Mouse (Mus musculus) embryonic fibroblast, embryonic 13.5 days (primary cell): ENCODE data around the gene Stk17b. TPM values are rescaled to one million over a fixed set of nuclear protein-coding genes. Genes with fewer than 3 reads are reported as not detected.

Experiments
- H3K27ac ChIP-seq: 2 replicates; pipeline ENCODE4 v1.5.1; 2012; ENCODE audit warnings: low read length, control low read depth, inconsistent platforms; ENCODE audit not compliant: insufficient read depth
- H3K4me1 ChIP-seq: 2 replicates; pipeline ENCODE4 v1.6.1; 2011; ENCODE audit warnings: low read length; ENCODE audit not compliant: control insufficient read depth, insufficient read depth
- H3K4me3 ChIP-seq: 2 replicates; pipeline ENCODE4 v1.5.1; 2011; ENCODE audit warnings: mild to moderate bottlenecking, control low read depth, low read length; ENCODE audit not compliant: insufficient read depth
- CTCF ChIP-seq: IDR thresholded peaks from 2 replicates; pipeline ENCODE4 v1.5.1; 2011; ENCODE audit warnings: mild to moderate bottlenecking, control low read depth, low read length, moderate library complexity, borderline replicate concordance; ENCODE audit not compliant: insufficient read depth
- POLR2A ChIP-seq: IDR thresholded peaks from 2 replicates; pipeline ENCODE4 v1.6.1; 2011; ENCODE audit warnings: low read depth, mild to moderate bottlenecking, control low read depth, low read length, moderate library complexity
- polyA plus RNA-seq: library from polyadenylated mRNA; stranded (reverse); fragments of >200 nt; gene quantifications from 2 replicates; pipeline ENCODE4 v1.2.4, GENCODE M21; 2011; ENCODE audit warnings: low read depth; ENCODE audit not compliant: missing spikeins, insufficient read length

The Stk17b gene
- polyA plus RNA-seq, 1 experiment, result 52.9 TPM

GRCm38 (mm10) chr1:53784291-53784720 lies 718 bp downstream of the Stk17b start:
- peaks cover 2% of the 10 kb centered on the region; the same call in 1 of the 2 replicates for H3K4me1 ChIP-seq
- peak overlapping the region; percentile 80 for H3K4me3 ChIP-seq
- TF ChIP-seq POLR2A, result no peak
- TF ChIP-seq CTCF, result no peak
- peak overlapping the region; percentile 69 for H3K27ac ChIP-seq

- TF ChIP-seq POLR2A (no peak), CTCF (no peak)
Measured at GRCm38 (mm10) chr1:53782956-53783355, 2.1 kb downstream of the Stk17b start.

GRCm38 (mm10) chr1:53782079-53782478 lies 2.9 kb downstream of the Stk17b start:
- TF ChIP-seq CTCF (no peak), POLR2A (no peak)
- H3K4me1 ChIP-seq, result peaks cover 2% of the 10 kb centered on the region; the same call in 1 of the 2 replicates
- H3K27ac ChIP-seq, result no peak overlapping the region
- H3K4me3 ChIP-seq, result no peak overlapping the region

More at GRCm38 (mm10) chr1:53782956-53783355, 2.1 kb downstream of the Stk17b start:
- Histone ChIP-seq H3K27ac (no peak overlapping the region), H3K4me3 (peak overlapping the region; percentile 21; the same call in 1 of the 2 replicates), H3K4me1 (peaks cover 2% of the 10 kb centered on the region; the same call in 1 of the 2 replicates)

- Histone ChIP-seq H3K4me1 (peaks cover 2% of the 10 kb centered on the region; the same call in 1 of the 2 replicates), H3K27ac (no peak overlapping the region), H3K4me3 (no peak overlapping the region)
- no peak for TF ChIP-seq POLR2A
Measured at GRCm38 (mm10) chr1:53781311-53781710, 3.7 kb downstream of the Stk17b start.

GRCm38 (mm10) chr1:53776176-53776905 lies 8.7 kb downstream of the Stk17b start:
- H3K27ac ChIP-seq, result no peak overlapping the region
- TF ChIP-seq POLR2A (no peak), CTCF (no peak)
- H3K4me3 ChIP-seq, result no peak overlapping the region

GRCm38 (mm10) chr1:53775545-53775944 lies 9.5 kb downstream of the Stk17b start:
- Histone ChIP-seq H3K4me1 (0 out of 2 replicates have a peak, but pooled peaks cover 3% of the 10 kb centered on the region), H3K27ac (peak overlapping the region; percentile 61; the same call in 1 of the 2 replicates), H3K4me3 (no peak overlapping the region)
- TF ChIP-seq CTCF, result no peak
- no peak for TF ChIP-seq POLR2A

More at GRCm38 (mm10) chr1:53776176-53776905, 8.7 kb downstream of the Stk17b start:
- peaks cover 5% of the 10 kb centered on the region; the same call in 1 of the 2 replicates for H3K4me1 ChIP-seq

- no peak overlapping the region for H3K4me3 ChIP-seq
- 0 out of 2 replicates have a peak, but pooled peaks cover 3% of the 10 kb centered on the region for H3K4me1 ChIP-seq
- no peak for TF ChIP-seq CTCF
- no peak for TF ChIP-seq POLR2A
- peak overlapping the region; percentile 61 for H3K27ac ChIP-seq
Measured at GRCm38 (mm10) chr1:53775036-53775435, 10.0 kb downstream of the Stk17b start.

- Histone ChIP-seq H3K4me3 (no peak overlapping the region), H3K4me1 (0 out of 2 replicates have a peak, but pooled peaks cover 3% of the 10 kb centered on the region), H3K27ac (peak overlapping the region; percentile 91)
- TF ChIP-seq POLR2A (no peak), CTCF (no peak)
Measured at GRCm38 (mm10) chr1:53774571-53774970, 10.5 kb downstream of the Stk17b start.

- Histone ChIP-seq H3K4me3 (no peak overlapping the region), H3K4me1 (0 out of 2 replicates have a peak, but pooled peaks cover 3% of the 10 kb centered on the region), H3K27ac (peak overlapping the region; percentile 69)
- no peak for TF ChIP-seq POLR2A
- TF ChIP-seq CTCF, result no peak
Measured at GRCm38 (mm10) chr1:53773994-53774393, 11.0 kb downstream of the Stk17b start.

- Histone ChIP-seq H3K4me3 (no peak overlapping the region), H3K4me1 (0 out of 2 replicates have a peak, but pooled peaks cover 3% of the 10 kb centered on the region), H3K27ac (peak overlapping the region; percentile 97)
- TF ChIP-seq CTCF, result no peak
- TF ChIP-seq POLR2A, result no peak
Measured at GRCm38 (mm10) chr1:53772967-53773366, 12.1 kb downstream of the Stk17b start.
